Mouse (Mus musculus): Measurements from ENCODE around the gene Rims1. TPM values are rescaled to one million over a fixed set of nuclear protein-coding genes. Genes with fewer than 3 reads are reported as not detected.

Rims1 gene
- polyA plus RNA-seq, 1 experiment, result not detected

- no peak for TF ChIP-seq GATA1 (IDR thresholded peaks at IDR 0.05; ENCODE audit: low read length)
Measured at GRCm38 (mm10) chr1:22734429-22734828, 71.4 kb downstream of the Rims1 start.

DNA sequence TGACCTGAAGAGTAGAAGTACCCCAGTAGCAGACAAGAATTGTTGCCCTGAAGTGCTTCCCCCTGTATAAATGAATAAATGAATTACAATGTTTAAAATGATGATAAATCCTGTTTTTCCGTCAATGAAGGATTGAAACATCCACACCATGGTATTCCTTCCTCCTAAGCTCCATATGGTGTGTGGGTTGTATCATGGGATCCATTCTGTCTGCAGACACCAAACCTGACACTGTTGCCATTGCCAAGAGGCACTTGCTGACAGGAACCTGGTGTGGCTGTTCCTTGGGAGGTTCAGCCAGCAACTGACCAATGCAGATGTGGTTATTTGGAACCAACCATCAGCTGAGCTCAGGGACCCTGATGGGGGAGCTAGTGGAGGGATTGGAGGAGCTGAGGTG is 72.5 kb downstream of the Rims1 start:
- no peak for TF ChIP-seq GATA1 (IDR thresholded peaks at IDR 0.05; ENCODE audit: low read length)

- TF ChIP-seq GATA1 (IDR thresholded peaks at IDR 0.05; ENCODE audit: low read length), result no peak
Measured at GRCm38 (mm10) chr1:22728207-22728606, 77.6 kb downstream of the Rims1 start.

GRCm38 (mm10) chr1:22721706-22722105 is 84.1 kb downstream of the Rims1 start:
- TF ChIP-seq GATA1 (IDR thresholded peaks at IDR 0.05; ENCODE audit: low read length), result no peak

GRCm38 (mm10) chr1:22720714-22721113 is 85.1 kb downstream of the Rims1 start:
- TF ChIP-seq GATA1 (IDR thresholded peaks at IDR 0.05; ENCODE audit: low read length), result no peak

DNA sequence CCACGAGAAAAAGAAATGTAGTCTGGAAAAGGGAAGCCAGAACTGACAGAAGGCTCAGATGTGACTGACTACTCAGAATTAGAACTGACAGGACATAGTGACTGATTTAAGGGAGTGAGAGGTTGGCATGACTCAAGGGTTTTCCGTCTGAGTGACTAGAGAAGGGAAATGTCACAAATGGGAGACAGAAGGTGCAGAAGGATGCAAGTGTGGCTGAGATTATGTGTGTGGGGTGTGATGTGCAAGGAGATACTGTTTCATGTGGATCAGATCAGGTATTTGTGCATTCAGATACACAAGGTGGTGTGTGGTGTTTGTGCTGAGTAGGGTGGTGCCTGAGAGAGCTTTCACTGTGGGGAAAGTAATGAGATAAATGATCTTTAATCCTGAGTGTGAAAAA is 96.3 kb downstream of the Rims1 start:
- no peak for TF ChIP-seq GATA1 (IDR thresholded peaks at IDR 0.05; ENCODE audit: low read length)

GRCm38 (mm10) chr1:22695046-22695445 is 110.7 kb downstream of the Rims1 start:
- TF ChIP-seq GATA1 (IDR thresholded peaks at IDR 0.05; ENCODE audit: low read length), result no peak

GRCm38 (mm10) chr1:22694514-22694913 is 111.3 kb downstream of the Rims1 start:
- TF ChIP-seq GATA1 (IDR thresholded peaks at IDR 0.05; ENCODE audit: low read length), result no peak

DNA sequence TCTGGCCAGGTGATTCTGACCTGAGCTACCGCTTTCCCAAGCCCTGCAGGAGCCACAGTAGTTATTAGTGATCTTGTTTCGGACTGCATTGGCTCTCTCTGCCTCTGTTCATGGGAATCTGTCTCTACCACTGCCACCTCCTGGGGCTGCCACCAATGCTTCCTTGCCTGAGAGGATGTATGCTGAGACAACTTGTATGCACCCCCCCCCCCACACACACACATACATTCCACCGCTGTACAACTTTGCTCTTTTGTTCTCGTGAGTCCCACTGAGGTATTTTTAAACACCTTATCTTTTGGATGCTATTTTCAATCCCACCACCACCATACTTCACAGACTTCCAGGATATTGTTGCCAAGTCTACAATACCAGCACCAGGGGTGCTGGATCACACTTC is 122.3 kb downstream of the Rims1 start:
- TF ChIP-seq GATA1 (IDR thresholded peaks at IDR 0.05; ENCODE audit: low read length), result no peak

GRCm38 (mm10) chr1:22664196-22664595 is 141.6 kb downstream of the Rims1 start:
- TF ChIP-seq GATA1 (IDR thresholded peaks at IDR 0.05; ENCODE audit: low read length), result no peak

DNA sequence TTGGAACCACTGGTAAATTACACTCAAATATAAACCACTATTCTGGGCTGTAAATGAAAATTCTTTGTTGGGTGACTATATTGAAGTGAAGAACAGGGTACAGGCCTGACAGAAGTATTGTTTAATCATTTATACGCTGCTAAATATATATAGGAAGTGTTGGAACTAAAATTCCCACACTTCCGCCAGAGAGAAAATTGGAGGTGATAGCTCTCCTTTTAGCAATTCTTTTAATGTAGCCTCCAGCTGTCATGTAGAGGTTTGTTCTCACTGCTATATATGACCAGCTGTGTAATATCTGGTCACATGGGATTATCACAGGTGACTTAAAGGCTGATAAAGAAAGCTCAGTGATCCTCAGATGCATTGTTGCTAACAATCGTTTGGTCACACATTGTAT is 144.0 kb downstream of the Rims1 start:
- no peak for TF ChIP-seq GATA1 (IDR thresholded peaks at IDR 0.05; ENCODE audit: low read length)

DNA sequence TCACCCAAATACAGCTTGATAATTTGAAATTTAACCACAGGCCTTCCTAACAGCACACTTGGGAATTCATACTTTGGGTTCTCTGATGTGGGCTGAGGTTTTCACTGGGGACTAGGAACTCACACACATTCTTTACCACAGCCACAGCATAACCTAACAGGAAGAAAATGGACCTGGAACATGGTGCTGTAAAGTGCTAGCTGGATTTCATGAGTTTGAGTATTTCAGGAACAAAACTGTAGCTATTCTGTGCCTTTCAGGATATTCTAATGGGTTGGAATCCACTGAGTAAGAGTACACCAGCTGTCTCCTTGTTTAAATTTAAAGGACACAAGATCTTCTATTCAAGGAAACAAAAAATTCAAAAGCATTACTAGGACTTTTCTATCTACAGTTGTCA is 149.8 kb downstream of the Rims1 start:
- no peak for TF ChIP-seq GATA1 (IDR thresholded peaks at IDR 0.05; ENCODE audit: low read length)

GRCm38 (mm10) chr1:22654903-22655302 is 150.9 kb downstream of the Rims1 start:
- TF ChIP-seq GATA1 (IDR thresholded peaks at IDR 0.05; ENCODE audit: low read length), result no peak

DNA sequence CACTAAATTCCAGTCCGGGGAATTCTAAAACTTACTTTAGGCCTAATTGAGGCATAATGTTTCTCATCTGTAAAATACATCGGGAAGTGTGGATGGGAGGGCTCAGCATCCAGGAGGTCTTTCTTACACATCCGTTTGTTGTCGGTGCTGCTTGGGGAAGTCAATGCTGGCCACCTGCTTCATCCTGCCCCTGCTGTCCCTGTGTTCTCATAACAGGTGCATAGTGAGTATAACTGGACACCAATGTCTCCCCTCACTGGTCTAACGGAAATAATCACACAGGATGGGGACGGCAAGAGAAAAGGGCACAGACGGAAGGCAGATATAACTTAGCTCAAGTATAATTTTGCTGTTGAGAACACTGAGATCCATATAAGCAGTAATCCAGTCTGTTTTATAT is 155.2 kb downstream of the Rims1 start:
- TF ChIP-seq GATA1 (IDR thresholded peaks at IDR 0.05; ENCODE audit: low read length), result no peak

- TF ChIP-seq GATA1 (IDR thresholded peaks at IDR 0.05; ENCODE audit: low read length), result no peak
Measured at GRCm38 (mm10) chr1:22649432-22649831, 156.4 kb downstream of the Rims1 start.

DNA sequence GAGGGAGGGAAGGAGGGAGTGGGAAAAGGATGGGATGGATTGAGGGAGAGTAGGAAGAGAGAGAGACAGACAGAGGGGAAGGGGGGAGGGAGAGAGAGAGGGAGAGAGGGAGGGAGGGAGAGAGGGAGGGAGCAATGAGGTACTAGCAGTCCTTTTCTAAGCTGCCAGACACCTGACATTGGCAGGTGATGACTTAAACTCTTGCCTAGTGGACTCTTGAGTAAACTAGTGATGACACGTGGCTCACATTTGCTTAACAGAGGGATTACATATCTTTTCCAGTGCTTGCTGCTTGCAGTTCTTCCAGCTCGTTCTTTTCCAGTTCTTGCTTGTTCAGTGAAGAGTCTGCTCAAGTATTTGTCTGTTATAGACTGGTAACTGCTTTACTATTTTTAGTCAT is 160.5 kb downstream of the Rims1 start:
- TF ChIP-seq GATA1 (IDR thresholded peaks at IDR 0.05; ENCODE audit: low read length), result no peak

DNA sequence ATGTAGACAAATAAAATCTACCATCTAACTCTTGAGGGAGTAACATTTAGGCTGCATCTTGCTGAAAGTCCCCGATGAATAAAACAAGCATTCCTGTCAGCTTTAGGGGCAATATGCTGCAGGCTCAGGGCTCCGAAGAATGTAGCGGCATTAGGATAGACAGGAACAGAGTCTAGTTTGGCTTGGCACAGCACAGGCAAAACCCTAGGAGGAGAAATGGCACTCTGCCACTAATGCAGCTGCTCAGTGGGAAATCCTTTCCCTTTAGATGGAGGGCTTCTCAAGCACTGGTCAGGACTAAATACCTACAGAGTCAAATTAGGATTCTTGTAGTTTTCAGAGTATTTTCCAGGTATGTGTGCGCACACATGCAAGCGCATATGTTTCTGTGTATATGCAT is 165.2 kb downstream of the Rims1 start:
- no peak for TF ChIP-seq GATA1 (IDR thresholded peaks at IDR 0.05; ENCODE audit: low read length)

DNA sequence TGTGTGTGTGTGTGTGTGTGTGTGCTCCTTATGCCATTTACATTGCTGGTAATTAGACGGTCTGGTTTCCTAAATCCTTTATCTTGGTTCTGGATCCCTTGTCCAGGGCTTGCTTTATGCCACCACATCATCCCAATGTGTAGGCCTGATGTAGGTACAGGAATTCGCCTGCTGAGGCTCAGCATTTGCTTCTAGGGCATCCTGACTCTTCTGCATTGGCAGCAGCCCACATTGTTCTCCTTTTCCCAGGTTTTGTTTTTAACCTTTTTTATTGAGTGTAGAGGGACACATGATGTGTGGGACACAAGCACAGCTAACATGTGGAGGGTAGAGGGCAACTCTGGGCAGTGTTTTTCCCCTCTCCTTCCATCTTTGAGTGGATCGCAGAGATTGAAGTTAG is 166.1 kb downstream of the Rims1 start:
- TF ChIP-seq GATA1 (IDR thresholded peaks at IDR 0.05; ENCODE audit: low read length), result no peak
